Mouse (Mus musculus): Measurements from ENCODE around the gene Cnpy2.

- no peak for TF ChIP-seq TAL1 (conservative IDR thresholded peaks at IDR 0.05; ENCODE audit: low read depth, low read length)
- no peak for TF ChIP-seq POLR2AphosphoS5 (IDR thresholded peaks at IDR 0.05; ENCODE audit: insufficient replicate concordance, low read depth, low read length)
Measured at GRCm38 (mm10) chr10:128369218-128369543, 46.9 kb downstream of the Cnpy2 start.

Data from G1E (cell line).